In genomic region chr3:84004330-84005090, GRCm38 (mm10) we compare ENCODE assay signal across 14 mouse cellular contexts. TPM values are rescaled to one million over a fixed set of nuclear protein-coding genes. Genes with fewer than 3 reads are reported as not detected.
DNase-seq lines count a peak whose midpoint lies in the region; ATAC-seq and TF ChIP-seq lines count a peak whose summit lies in the region.
"Had no signal": no experiment of that assay in that cellular context is flagged by ENCODE, and none has a peak within 500 bp of the region (broad histone marks: within the 10 kb centered on the region; RNA-seq: fewer than 3 reads in every experiment).

No protein-coding gene starts in this region.

- H3K9me3 ChIP-seq in lung, embryonic 15.5 days = no peaks in the 10 kb centered on the region
- no peaks in the 10 kb centered on the region for H3K9me3 ChIP-seq in embryonic facial prominence, embryonic 15.5 days (replicated peaks)
- H3K9me3 ChIP-seq in hindbrain, embryonic 16.5 days (ENCODE audit: control insufficient read depth, low read length) = no peaks in the 10 kb centered on the region
- H3K9me3 ChIP-seq: forebrain, embryonic 10.5 days; hindbrain, embryonic 12.5 days had no signal

- DNase-seq in embryo, embryonic 11 days = peak; percentile 52
- DNase-seq in embryo, embryonic 9.5 days (ENCODE audit: extremely low spot score) = no peak
- no peak for DNase-seq in lung, adult 2 months
- DNase-seq in heart, adult 11 months = no peak
- DNase-seq: cerebellum, postnatal 36 days; right cerebral cortex, adult 18-20 months; spleen, adult 18-20 months had no signal

- peak; percentile 42; the same call in 1 of the 2 replicates for ATAC-seq in lung, embryonic 15.5 days (ENCODE audit: borderline replicate concordance, extremely low read depth, low FRiP score, low TSS enrichment)
- ATAC-seq in embryonic facial prominence, embryonic 15.5 days (ENCODE audit: insufficient number of reproducible peaks, low FRiP score, low TSS enrichment, low read depth) = no peak
- no peak for ATAC-seq in hindbrain, embryonic 16.5 days
- ATAC-seq: intestine, embryonic 16.5 days had no signal

- no peak overlapping the region for H3K4me2 ChIP-seq in lung, embryonic 15.5 days
- H3K4me2 ChIP-seq in embryonic facial prominence, embryonic 15.5 days (replicated peaks) = no peak overlapping the region
- no peak overlapping the region for H3K4me2 ChIP-seq in hindbrain, embryonic 16.5 days (ENCODE audit: low read length)
- H3K4me2 ChIP-seq: hindbrain, embryonic 12.5 days had no signal

- peaks cover 9% of the 10 kb centered on the region; the same call in 1 of the 2 replicates for H3K4me1 ChIP-seq in lung, embryonic 15.5 days
- H3K4me1 ChIP-seq in lung, adult 2 months (ENCODE audit: control insufficient read depth, insufficient read depth, low read length) = no peaks in the 10 kb centered on the region; the same call in 1 of the 2 replicates
- peaks cover 21% of the 10 kb centered on the region; the same call in 1 of the 2 replicates for H3K4me1 ChIP-seq in embryonic facial prominence, embryonic 15.5 days
- H3K4me1 ChIP-seq in hindbrain, embryonic 16.5 days (ENCODE audit: control insufficient read depth, insufficient read depth, low read depth, low read length) = no peaks in the 10 kb centered on the region
- H3K4me1 ChIP-seq: hindbrain, embryonic 12.5 days had no signal

- H3K4me3 ChIP-seq in lung, embryonic 15.5 days = no peak overlapping the region
- H3K4me3 ChIP-seq in lung, adult 2 months (replicated peaks; ENCODE audit: extremely low read depth, low read depth, low read length) = no peak overlapping the region
- H3K4me3 ChIP-seq in embryonic facial prominence, embryonic 15.5 days (replicated peaks) = no peak overlapping the region
- H3K4me3 ChIP-seq in hindbrain, embryonic 16.5 days (ENCODE audit: low read length) = no peak overlapping the region
- H3K4me3 ChIP-seq: forebrain, embryonic 10.5 days; hindbrain, embryonic 12.5 days; left cerebral cortex, adult 2 months had no signal

- H3K27ac ChIP-seq in lung, embryonic 15.5 days = no peak overlapping the region
- H3K27ac ChIP-seq in embryonic facial prominence, embryonic 15.5 days (replicated peaks) = peak overlapping the region; percentile 34; the same call in 1 of the 2 replicates
- no peak overlapping the region for H3K27ac ChIP-seq in hindbrain, embryonic 16.5 days (ENCODE audit: low read depth, low read length)
- H3K27ac ChIP-seq: forebrain, embryonic 10.5 days; hindbrain, embryonic 12.5 days; left cerebral cortex, adult 2 months had no signal

- no peaks in the 10 kb centered on the region for H3K36me3 ChIP-seq in lung, embryonic 15.5 days
- H3K36me3 ChIP-seq in embryonic facial prominence, embryonic 15.5 days = no peaks in the 10 kb centered on the region
- H3K36me3 ChIP-seq in hindbrain, embryonic 16.5 days (ENCODE audit: control insufficient read depth, insufficient read depth, low read length) = no peaks in the 10 kb centered on the region
- H3K36me3 ChIP-seq: hindbrain, embryonic 12.5 days had no signal

- TF ChIP-seq CTCF in lung, adult 2 months (IDR thresholded peaks at IDR 0.05; ENCODE audit: insufficient read depth, low read length) = no peak

- no peak overlapping the region for H3K9ac ChIP-seq in lung, embryonic 15.5 days
- no peak overlapping the region for H3K9ac ChIP-seq in embryonic facial prominence, embryonic 15.5 days
- H3K9ac ChIP-seq in hindbrain, embryonic 16.5 days (ENCODE audit: low read depth, low read length) = no peak overlapping the region
- H3K9ac ChIP-seq: hindbrain, embryonic 12.5 days had no signal

- H3K27me3 ChIP-seq in lung, embryonic 15.5 days = no peaks in the 10 kb centered on the region
- H3K27me3 ChIP-seq in embryonic facial prominence, embryonic 15.5 days = no peaks in the 10 kb centered on the region
- no peaks in the 10 kb centered on the region for H3K27me3 ChIP-seq in hindbrain, embryonic 16.5 days (replicated peaks; ENCODE audit: control insufficient read depth, insufficient read depth, low read length)
- H3K27me3 ChIP-seq: hindbrain, embryonic 12.5 days had no signal

- TF ChIP-seq POLR2A in lung, adult 2 months (IDR thresholded peaks at IDR 0.05; ENCODE audit: borderline replicate concordance, extremely low read depth, low read depth, low read length) = no peak

- WGBS in lung, embryonic 15.5 days = 35% methylated on average over 2 of the region's 2 CpGs
- WGBS in lung, adult 2 months = 76% methylated on average over 2 of the region's 2 CpGs
- whole genome bisulfite sequencing in embryonic facial prominence, embryonic 15.5 days = 19% methylated on average over 2 of the region's 2 CpGs
- 83% methylated on average over 2 of the region's 2 CpGs for WGBS in hindbrain, embryonic 16.5 days

RNA-seq across cellular contexts. Expression of gene Tmem131l, which starts 35.5 kb away (rescaled TPM):
- polyA plus RNA-seq in lung, embryonic 15.5 days (2015; fragmentation: Nextera tagmentation; extraction: Ambion mirVana) = 41.6 and 55.9 TPM in 2 replicates
- polyA plus RNA-seq in lung, adult 2 months (2012; rRNA removed) = 21.3 and 24.5 TPM in 2 replicates
- polyA plus RNA-seq in embryonic facial prominence, embryonic 15.5 days (2015; fragmentation: Nextera tagmentation; extraction: Ambion mirVana) = 56.8 and 60.5 TPM in 2 replicates
- 34.6 and 45.2 TPM in 2 replicates for polyA plus RNA-seq in hindbrain, embryonic 16.5 days (2015; fragmentation: Nextera tagmentation; extraction: Ambion mirVana)
